Mouse (Mus musculus) CH12.LX (cell line): ENCODE measurements at regions not wholly inside any gene's neighbourhood (a gene's known extent, or its start where the extent isn't known, plus 50 kb on each side); places are given as distances from the start of the nearest gene placed in this dataset.

Experiments used
- DNase-seq: peaks from one replicate; pipeline ENCODE4 v3.0.0-alpha.2; 2013; ENCODE audit errors: extremely low read depth
- H3K27ac ChIP-seq: 2 replicates; pipeline ENCODE4 v1.5.1; 2012; ENCODE audit warnings: low read depth, mild to moderate bottlenecking, control low read depth, moderate library complexity; ENCODE audit not compliant: insufficient read depth
- H3K27me3 ChIP-seq: replicated peaks from 2 replicates; pipeline ENCODE3; 2012; ENCODE audit warnings: inconsistent platforms
- H3K36me3 ChIP-seq, 2 experiments: replicated peaks in 1 of 2; 2 replicates each; pipeline versions ENCODE3 to v1.6.1; 2012; ENCODE audit warnings: inconsistent platforms in 1 of 2, low read length in 1 of 2, mild to moderate bottlenecking in 1 of 2, mixed read lengths in 1 of 2, moderate library complexity in 1 of 2; ENCODE audit not compliant: control insufficient read depth in 1 of 2, insufficient read depth in 1 of 2
- H3K4me1 ChIP-seq, 2 experiments: 2 replicates each; pipeline ENCODE4 v1.6.1; 2012; ENCODE audit warnings: inconsistent platforms in 1 of 2, moderate library complexity in 1 of 2; ENCODE audit not compliant: insufficient read depth in 2 of 2, control insufficient read depth in 1 of 2
- H3K4me2 ChIP-seq: 2 replicates; pipeline ENCODE4 v1.6.1; 2012; ENCODE audit warnings: low read depth, mild to moderate bottlenecking, control low read depth; ENCODE audit not compliant: poor library complexity, insufficient read depth, severe bottlenecking
- H3K4me3 ChIP-seq, 3 experiments: fragments of 150-350 bp in 1 of 3; sonication (generic) in 1 of 3; replicated peaks in 1 of 3; 2 replicates each; pipeline versions ENCODE3 to v1.5.1; 2011 to 2012; ENCODE audit warnings: low read depth in 2 of 3, low read length in 2 of 3, mild to moderate bottlenecking in 2 of 3, moderate library complexity in 2 of 3, control low read depth in 1 of 3, improper control_type of control experiment in 1 of 3, inconsistent platforms in 1 of 3, mixed read lengths in 1 of 3; ENCODE audit not compliant: poor library complexity in 1 of 3
- H3K79me2 ChIP-seq: replicated peaks from 2 replicates; pipeline ENCODE4 v1.6.1; 2012; ENCODE audit warnings: mild to moderate bottlenecking, moderate library complexity; ENCODE audit not compliant: control insufficient read depth, poor library complexity, insufficient read depth, severe bottlenecking; ENCODE audit errors: extremely low read depth
- H3K9ac ChIP-seq: 2 replicates; pipeline ENCODE4 v1.6.1; 2012; ENCODE audit warnings: low read depth, mild to moderate bottlenecking, control low read depth, moderate library complexity; ENCODE audit not compliant: insufficient read depth
- H3K9me3 ChIP-seq: replicated peaks from 2 replicates; pipeline ENCODE3; 2012; ENCODE audit warnings: low read length, inconsistent platforms, mixed read lengths
- CHD1 ChIP-seq: IDR thresholded peaks from 2 replicates; pipeline ENCODE4 v1.6.1; 2012; ENCODE audit warnings: low read depth, low read length, improper control_type of control experiment, inconsistent platforms
- CHD2 ChIP-seq: IDR thresholded peaks from 2 replicates; pipeline ENCODE4 v1.6.1; 2011; ENCODE audit warnings: low read length, improper control_type of control experiment
- CTCF ChIP-seq, 2 experiments: IDR thresholded peaks in 1 of 2; conservative IDR thresholded peaks in 1 of 2; 2 replicates each; pipeline ENCODE4 v1.5.1; 2011 to 2012; ENCODE audit warnings: low read depth in 2 of 2, low read length in 2 of 2, improper control_type of control experiment in 1 of 2, inconsistent platforms in 1 of 2, mild to moderate bottlenecking in 1 of 2, moderate library complexity in 1 of 2
- EP300 ChIP-seq: IDR thresholded peaks from 2 replicates; pipeline ENCODE4 v1.6.1; 2011; ENCODE audit warnings: low read length, improper control_type of control experiment
- ETS1 ChIP-seq: conservative IDR thresholded peaks from 2 replicates; pipeline ENCODE4 v1.6.1; 2012; ENCODE audit warnings: low read depth, mild to moderate bottlenecking, inconsistent platforms, low read length, improper control_type of control experiment, moderate library complexity
- JUN ChIP-seq: IDR thresholded peaks from 2 replicates; pipeline ENCODE4 v1.6.1; 2011; ENCODE audit warnings: low read depth, mild to moderate bottlenecking, low read length, improper control_type of control experiment, moderate library complexity; ENCODE audit not compliant: insufficient read depth
- KAT2A ChIP-seq: IDR thresholded peaks from 2 replicates; pipeline ENCODE4 v1.6.1; 2012; ENCODE audit warnings: low read length, improper control_type of control experiment, inconsistent platforms; ENCODE audit not compliant: insufficient replicate concordance
- MAX ChIP-seq: IDR thresholded peaks from 2 replicates; pipeline ENCODE4 v1.6.1; 2011; ENCODE audit warnings: low read length, improper control_type of control experiment
- MEF2A ChIP-seq: IDR thresholded peaks from 2 replicates; pipeline ENCODE4 v1.6.1; 2014; ENCODE audit warnings: low read depth, mild to moderate bottlenecking, inconsistent platforms, low read length, improper control_type of control experiment, borderline replicate concordance
- MXI1 ChIP-seq: IDR thresholded peaks from 2 replicates; pipeline ENCODE4 v1.6.1; 2011; ENCODE audit warnings: mild to moderate bottlenecking, low read depth, low read length, improper control_type of control experiment
- NELFE ChIP-seq: IDR thresholded peaks from 2 replicates; pipeline ENCODE4 v1.6.1; 2011; ENCODE audit warnings: low read depth, low read length, improper control_type of control experiment
- NRF1 ChIP-seq: IDR thresholded peaks from 2 replicates; pipeline ENCODE4 v1.6.1; 2014; ENCODE audit warnings: low read depth, mild to moderate bottlenecking, inconsistent platforms, low read length, improper control_type of control experiment, moderate library complexity
- POLR2A ChIP-seq: IDR thresholded peaks from 2 replicates; pipeline ENCODE4 v1.6.1; 2011; ENCODE audit warnings: low read depth, mild to moderate bottlenecking, improper control_type of control experiment, low read length
- POLR2AphosphoS2 ChIP-seq: IDR thresholded peaks from 2 replicates; pipeline ENCODE4 v1.6.1; 2011; ENCODE audit warnings: low read depth, low read length, improper control_type of control experiment
- SIN3A ChIP-seq: IDR thresholded peaks from 2 replicates; pipeline ENCODE4 v1.6.1; 2012; ENCODE audit warnings: low read length, improper control_type of control experiment, inconsistent platforms
- TBP ChIP-seq: conservative IDR thresholded peaks from 2 replicates; pipeline ENCODE4 v1.6.1; 2011; ENCODE audit warnings: low read depth, low read length, improper control_type of control experiment
- UBTF ChIP-seq: IDR thresholded peaks from 2 replicates; pipeline ENCODE4 v1.6.1; 2012; ENCODE audit warnings: low read depth, mild to moderate bottlenecking, inconsistent platforms, low read length, improper control_type of control experiment, moderate library complexity
- ZKSCAN1 ChIP-seq: IDR thresholded peaks from 2 replicates; pipeline ENCODE4 v1.6.1; 2012; ENCODE audit warnings: low read depth, inconsistent platforms, low read length, improper control_type of control experiment, borderline replicate concordance
- ZMIZ1 ChIP-seq: IDR thresholded peaks from 2 replicates; pipeline ENCODE4 v1.6.1; 2012; ENCODE audit warnings: low read depth, mild to moderate bottlenecking, inconsistent platforms, low read length, improper control_type of control experiment
- dilution Hi-C: fragments of 300-500 bp; cut with MboI; formaldehyde crosslinking; loops from 2 replicates; pipeline ENCODE4 v1.14.3; 2020; ENCODE audit warnings: low sequenced_read_pairs; ENCODE audit not compliant: extremely low pct_unique_long_range_greater_than_20kb, extremely low pct_ligation_motif_present
- in situ Hi-C: fragments of 300-500 bp; cut with MboI; formaldehyde crosslinking; loops from 3 replicates; pipeline ENCODE4 v1.14.3; 2019; ENCODE audit warnings: low sequenced_read_pairs, low pct_ligation_motif_present, low pct_unique_long_range_greater_than_20kb, mixed read lengths

DNA sequence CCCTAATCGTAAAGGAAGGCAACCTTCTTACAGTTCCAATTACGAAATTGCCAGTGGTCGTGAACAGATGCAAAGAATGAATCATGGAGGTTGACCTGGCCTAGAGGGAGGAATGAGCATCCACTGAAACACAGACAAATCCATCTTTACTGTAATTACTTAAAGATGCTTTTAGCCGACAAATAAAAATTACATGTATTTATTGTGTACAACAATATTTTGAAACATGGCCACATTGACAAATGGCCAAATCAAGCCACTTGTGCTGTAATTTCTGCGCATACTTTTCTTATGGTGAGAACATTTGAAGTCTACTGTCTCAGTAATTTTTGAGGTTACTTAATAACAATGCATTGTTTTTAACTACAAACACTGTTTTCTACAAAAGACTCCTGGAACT, 360.7 kb downstream of the Lpin1 start:
- no peaks in the 10 kb centered on the region for H3K4me1 ChIP-seq

DNA sequence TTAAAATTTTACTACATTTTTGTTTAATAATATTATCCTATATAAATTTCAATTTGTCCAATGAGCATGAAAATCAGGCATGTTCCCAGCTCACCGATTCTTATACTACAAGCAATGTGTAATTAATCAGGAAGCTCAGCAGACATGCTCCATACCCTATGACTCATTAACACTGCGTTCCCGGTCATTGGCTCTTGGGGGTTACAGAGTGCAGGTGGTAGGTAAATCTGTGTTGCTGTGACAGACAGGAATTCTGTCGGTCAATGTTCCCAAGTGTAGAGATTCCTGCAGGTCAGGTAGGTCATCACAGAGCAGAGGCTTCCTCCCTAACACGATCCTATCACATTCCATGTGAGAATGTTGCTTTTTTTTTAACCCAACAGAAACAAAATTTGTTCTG, 371.0 kb downstream of the Lpin1 start:
- Histone ChIP-seq H3K9ac (no peak overlapping the region), H3K4me1 (peaks cover 0 to 4% of the 10 kb centered on the region in 2 experiments; a peak in 2 of 4 replicates), H3K79me2 (no peaks in the 10 kb centered on the region), H3K36me3 (no peaks in the 10 kb centered on the region), H3K27me3 (no peaks in the 10 kb centered on the region), H3K9me3 (no peaks in the 10 kb centered on the region), H3K27ac (no peak overlapping the region), H3K4me3 (no peak overlapping the region), H3K4me2 (no peak overlapping the region)
- in situ Hi-C loops (loop anchor here (25.0 kb wide), 1 partner anchor 298 kb away; no protein-coding TSS in a partner anchor), dilution Hi-C loops (no loop called here)
- TF ChIP-seq CHD1 (no peak), MAX (no peak), POLR2AphosphoS2 (no peak), ZKSCAN1 (no peak), KAT2A (no peak), MXI1 (no peak), TBP (no peak), ZMIZ1 (no peak), CHD2 (no peak), ETS1 (no peak), JUN (no peak), NRF1 (no peak)
- DNase-seq = no peak

More for the DNA sequence above, 360.7 kb downstream of the Lpin1 start:
- dilution Hi-C loops = no loop called here
- no peaks in the 10 kb centered on the region for H3K36me3 ChIP-seq
- DNase-seq = no peak
- no peaks in the 10 kb centered on the region for H3K27me3 ChIP-seq
- H3K4me2 ChIP-seq = no peak overlapping the region
- no peak overlapping the region for H3K27ac ChIP-seq
- no peaks in the 10 kb centered on the region for H3K9me3 ChIP-seq
- in situ Hi-C loops = no loop called here
- TF ChIP-seq CHD1 = no peak
- no peak for TF ChIP-seq KAT2A
- TF ChIP-seq MEF2A = no peak
- no peak for TF ChIP-seq NELFE
- TF ChIP-seq CTCF (conservative IDR thresholded peaks at IDR 0.05 in 1 of 2, IDR thresholded peaks at IDR 0.05 in 1 of 2; ENCODE audit: low read depth in 2 of 2, low read length in 2 of 2) = no peak
- TF ChIP-seq SIN3A = no peak
- no peak for TF ChIP-seq POLR2A
- no peak for TF ChIP-seq POLR2AphosphoS2
- no peak for TF ChIP-seq UBTF
- TF ChIP-seq EP300 = no peak
- no peak overlapping the region for H3K9ac ChIP-seq
- H3K4me3 ChIP-seq = no peak overlapping the region
- no peaks in the 10 kb centered on the region for H3K79me2 ChIP-seq
